Mouse (Mus musculus) cerebellum, postnatal 25 days (tissue): ENCODE data around the gene Got1.
"Not testable (repeated sequence)": the region's sequence is repeated elsewhere in the genome, so short reads cannot be mapped to it uniquely, and the experiment has no call there.

Source experiments
- DNase-seq, 2 experiments: peaks; one replicate each; pipeline ENCODE4 v3.0.0; 2021; ENCODE audit warnings: mixed read lengths in 2 of 2

Got1 gene

GRCm38 (mm10) chr19:43521362-43521761 is 3.0 kb downstream of the Got1 start:
- DNase-seq: no peak

- DNase-seq: no peak
Observed at GRCm38 (mm10) chr19:43520402-43520801, 4.0 kb downstream of the Got1 start.

GRCm38 (mm10) chr19:43519226-43519625 is 5.2 kb downstream of the Got1 start:
- no peak for DNase-seq

- DNase-seq: no peak
Observed at GRCm38 (mm10) chr19:43518261-43518660, 6.1 kb downstream of the Got1 start.

- no peak for DNase-seq
Observed at GRCm38 (mm10) chr19:43517808-43518207, 6.6 kb downstream of the Got1 start.

- no peak for DNase-seq
Observed at GRCm38 (mm10) chr19:43517320-43517719, 7.1 kb downstream of the Got1 start.

GRCm38 (mm10) chr19:43516397-43517035 is 7.9 kb downstream of the Got1 start:
- no peak for DNase-seq

GRCm38 (mm10) chr19:43515668-43516396 is 8.6 kb downstream of the Got1 start:
- DNase-seq: no peak

GRCm38 (mm10) chr19:43513874-43514273 is 10.5 kb downstream of the Got1 start:
- DNase-seq: no peak

GRCm38 (mm10) chr19:43511621-43512620 is 12.5 kb downstream of the Got1 start:
- no peak for DNase-seq

- no peak for DNase-seq
Observed at GRCm38 (mm10) chr19:43510436-43511220, 13.8 kb downstream of the Got1 start.

- DNase-seq: no peak
Observed at GRCm38 (mm10) chr19:43505441-43505840, 19.0 kb downstream of the Got1 start.

- not testable (repeated sequence) for DNase-seq
Observed at GRCm38 (mm10) chr19:43503593-43503992, 20.8 kb downstream of the Got1 start.

GRCm38 (mm10) chr19:43502630-43503029 is 21.8 kb downstream of the Got1 start:
- DNase-seq: no peak

- no peak for DNase-seq
Observed at GRCm38 (mm10) chr19:43498874-43499273, 25.5 kb downstream of the Got1 start.

- no peak for DNase-seq
Observed at GRCm38 (mm10) chr19:43497440-43497839, 27.0 kb downstream of the Got1 start.

GRCm38 (mm10) chr19:43495846-43496245 is 28.6 kb downstream of the Got1 start:
- peak; percentile 50 to 72 for DNase-seq

- no peak for DNase-seq
Observed at GRCm38 (mm10) chr19:43494914-43495313, 29.5 kb downstream of the Got1 start.

GRCm38 (mm10) chr19:43493878-43494277 is 30.5 kb downstream of the Got1 start:
- DNase-seq: no peak

GRCm38 (mm10) chr19:43493316-43493715 is 31.1 kb downstream of the Got1 start:
- DNase-seq: not testable (repeated sequence)

- DNase-seq: peak in 1 of 2 experiments; percentile 68
Observed at GRCm38 (mm10) chr19:43487429-43487828, 37.0 kb downstream of the Got1 start.

- DNase-seq: no peak
Observed at GRCm38 (mm10) chr19:43480512-43480911, 43.9 kb downstream of the Got1 start.
